Mouse (Mus musculus) heart, postnatal 0 days (tissue): ENCODE results near the gene Ophn1.

Experiments
- CTCF ChIP-seq: IDR thresholded peaks from 2 replicates; pipeline ENCODE4 v1.5.1; 2016; ENCODE audit warnings: antibody characterized with exemption, control low read depth, low read depth
- EP300 ChIP-seq: IDR thresholded peaks from 2 replicates; pipeline ENCODE4 v1.6.1; 2016; ENCODE audit warnings: antibody characterized with exemption, low read depth

DNA sequence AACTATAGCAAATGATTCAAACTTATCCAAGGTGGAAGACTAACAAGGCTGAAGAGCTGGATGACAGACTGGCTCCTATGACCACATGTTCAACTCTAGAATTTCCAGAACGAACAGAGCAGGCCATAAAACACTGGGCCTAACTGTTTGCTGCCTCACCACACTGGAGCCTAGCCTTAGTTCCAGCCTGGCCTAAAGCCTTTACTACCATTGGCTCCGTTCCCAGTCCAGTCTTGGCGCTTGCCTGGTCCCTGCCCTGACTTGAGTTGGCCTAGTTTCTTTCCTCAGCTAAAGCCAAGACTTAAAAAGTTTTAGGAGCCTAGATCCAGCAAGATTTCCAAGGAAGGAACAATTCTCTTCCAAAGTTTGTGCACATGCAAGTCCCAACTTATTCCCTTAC, 7.5 kb upstream of the Ophn1 start:
- TF ChIP-seq CTCF (no peak), EP300 (no peak)
